Mouse (Mus musculus) limb, embryonic 11.5 days (tissue): ENCODE data around the gene Olfr781. TPM values are rescaled to one million over a fixed set of nuclear protein-coding genes. Genes with fewer than 3 reads are reported as not detected.

Experiments
- polyA plus RNA-seq: library from polyadenylated mRNA; unstranded; fragments of >200 nt; fragmentation: Nextera tagmentation; extraction: Ambion mirVana; gene quantifications from 2 replicates; pipeline ENCODE4 v1.2.1, GENCODE M21; 2014

Olfr781 gene
- polyA plus RNA-seq, 1 experiment from 2014 or later, result not detected

Other genes with a start within 250 kb of the Olfr781 start
- not detected in 2 replicates for gene Olfr767, start 245.9 kb upstream of the Olfr781 start, polyA plus RNA-seq
- gene Olfr768, start 229.5 kb upstream of the Olfr781 start, polyA plus RNA-seq, result not detected in 2 replicates
- gene Olfr769, start 211.0 kb upstream of the Olfr781 start, polyA plus RNA-seq, result not detected in 2 replicates
- not detected in 2 replicates for gene Olfr770, start 189.9 kb upstream of the Olfr781 start, polyA plus RNA-seq
- gene Olfr771, start 164.1 kb upstream of the Olfr781 start, polyA plus RNA-seq, result not detected in 2 replicates
- gene Olfr772, start 150.9 kb upstream of the Olfr781 start, polyA plus RNA-seq, result not detected in 2 replicates
- gene Olfr773, start 141.4 kb upstream of the Olfr781 start, polyA plus RNA-seq, result not detected in 2 replicates
- gene Olfr774, start 92.7 kb upstream of the Olfr781 start, polyA plus RNA-seq, result not detected in 2 replicates
- gene Olfr775, start 80.4 kb upstream of the Olfr781 start, polyA plus RNA-seq, result not detected in 2 replicates
- not detected in 2 replicates for gene Olfr776, start 69.7 kb upstream of the Olfr781 start, polyA plus RNA-seq
- not detected in 2 replicates for gene Olfr777, start 57.4 kb upstream of the Olfr781 start, polyA plus RNA-seq
- gene Olfr780, start 10.7 kb upstream of the Olfr781 start, polyA plus RNA-seq, result not detected in 2 replicates
- not detected in 2 replicates for gene Olfr782, start 20.0 kb downstream of the Olfr781 start, polyA plus RNA-seq
- gene Olfr784, start 55.2 kb downstream of the Olfr781 start, polyA plus RNA-seq, result 0.04 and 0.06 TPM in 2 replicates
- gene Olfr785, start 76.6 kb downstream of the Olfr781 start, polyA plus RNA-seq, result not detected in 2 replicates
- not detected in 2 replicates for gene Olfr786, start 98.5 kb downstream of the Olfr781 start, polyA plus RNA-seq
- not detected in 2 replicates for gene Olfr787, start 133.0 kb downstream of the Olfr781 start, polyA plus RNA-seq
- not detected in 2 replicates for gene Olfr788, start 142.1 kb downstream of the Olfr781 start, polyA plus RNA-seq
- gene Olfr789, start 155.9 kb downstream of the Olfr781 start, polyA plus RNA-seq, result not detected in 2 replicates
- gene Olfr790, start 169.6 kb downstream of the Olfr781 start, polyA plus RNA-seq, result not detected in 2 replicates
- not detected in 2 replicates for gene Olfr791, start 192.9 kb downstream of the Olfr781 start, polyA plus RNA-seq
- gene Olfr792, start 210.3 kb downstream of the Olfr781 start, polyA plus RNA-seq, result not detected in 2 replicates
- not detected in 2 replicates for gene Olfr794, start 238.8 kb downstream of the Olfr781 start, polyA plus RNA-seq